ENCODE assay signal across 20 mouse cellular contexts in genomic region chr13:15931553-15932162, GRCm38 (mm10).
DNase-seq lines count a peak whose midpoint lies in the region; ATAC-seq and TF ChIP-seq lines count a peak whose summit lies in the region.
"Had no signal": no experiment of that assay in that cellular context is flagged by ENCODE, and none has a peak within 500 bp of the region (broad histone marks: within the 10 kb centered on the region; RNA-seq: fewer than 3 reads in every experiment).

No protein-coding gene starts in this region.

- no peaks in the 10 kb centered on the region for H3K9me3 ChIP-seq in forebrain, postnatal 0 days (ENCODE audit: low read length)
- no peaks in the 10 kb centered on the region for H3K9me3 ChIP-seq in forebrain, embryonic 11.5 days (ENCODE audit: control insufficient read depth, low read length)
- H3K9me3 ChIP-seq: G1E; heart, embryonic 13.5 days; stomach, embryonic 15.5 days had no signal

- no peak overlapping the region for H3K27ac ChIP-seq in forebrain, postnatal 0 days (ENCODE audit: low read depth, low read length)
- H3K27ac ChIP-seq in forebrain, embryonic 11.5 days (ENCODE audit: low read depth, low read length), result no peak overlapping the region
- H3K27ac ChIP-seq in testis, adult 2 months (ENCODE audit: control insufficient read depth, insufficient read depth, low read depth, low read length), result no peak overlapping the region
- H3K27ac ChIP-seq: heart, embryonic 13.5 days; kidney, postnatal 0 days; stomach, embryonic 15.5 days had no signal

- no peak overlapping the region for H3K4me3 ChIP-seq in forebrain, postnatal 0 days (ENCODE audit: low read depth, low read length)
- H3K4me3 ChIP-seq in forebrain, embryonic 11.5 days (ENCODE audit: low read depth, low read length), result no peak overlapping the region
- H3K4me3 ChIP-seq in testis, adult 2 months (ENCODE audit: control insufficient read depth, low read depth, low read length), result peak overlapping the region; percentile 45
- H3K4me3 ChIP-seq: heart, embryonic 13.5 days; stomach, embryonic 15.5 days had no signal

- no peak for TF ChIP-seq CTCF in forebrain, postnatal 0 days (IDR thresholded peaks at IDR 0.05; ENCODE audit: low read depth)
- no peak for TF ChIP-seq CTCF in testis, adult 2 months (IDR thresholded peaks at IDR 0.05; ENCODE audit: control insufficient read depth, insufficient read depth, insufficient replicate concordance, low read depth, low read length)

- no peak overlapping the region for H3K4me2 ChIP-seq in forebrain, postnatal 0 days (ENCODE audit: low read depth)
- no peak overlapping the region for H3K4me2 ChIP-seq in forebrain, embryonic 11.5 days (ENCODE audit: low read depth, low read length, severe bottlenecking)
- H3K4me2 ChIP-seq: heart, embryonic 13.5 days; stomach, embryonic 15.5 days had no signal

- H3K27me3 ChIP-seq in forebrain, postnatal 0 days (ENCODE audit: insufficient read depth, low read length), result no peaks in the 10 kb centered on the region
- no peaks in the 10 kb centered on the region for H3K27me3 ChIP-seq in forebrain, embryonic 11.5 days (ENCODE audit: control insufficient read depth, insufficient read depth, low read length)
- no peaks in the 10 kb centered on the region for H3K27me3 ChIP-seq in testis, adult 2 months (ENCODE audit: control insufficient read depth, insufficient read depth, low read length)
- H3K27me3 ChIP-seq: heart, embryonic 13.5 days; stomach, embryonic 15.5 days had no signal

- DNase-seq in forebrain, postnatal 0 days, result no peak
- DNase-seq in forebrain, embryonic 11.5 days (ENCODE audit: low spot score), result no peak
- DNase-seq in testis, postnatal 10 days (ENCODE audit: low spot score), result no peak
- no peak for DNase-seq in urinary bladder, adult 18-20 months (ENCODE audit: low spot score in 2 of 2)
- no peak for DNase-seq in left cerebral cortex, adult 8-10 months (ENCODE audit: low spot score in 2 of 2)
- DNase-seq in adrenal gland, postnatal 10 days, result no peak
- DNase-seq: adrenal gland, postnatal 14 days; cerebellum, adult 9-11 months; gastrocnemius, postnatal 36 days; heart, postnatal 4 days; right cerebral cortex, adult 18-20 months; thymus, postnatal 36 days had no signal

- no peak for TF ChIP-seq POLR2A in testis, adult 2 months (IDR thresholded peaks at IDR 0.05; ENCODE audit: control insufficient read depth, low read depth, low read length)

- H3K4me1 ChIP-seq in forebrain, postnatal 0 days (ENCODE audit: insufficient read depth), result no peaks in the 10 kb centered on the region
- no peaks in the 10 kb centered on the region for H3K4me1 ChIP-seq in forebrain, embryonic 11.5 days (replicated peaks; ENCODE audit: control insufficient read depth, insufficient read depth, low read length)
- no peaks in the 10 kb centered on the region; the same call in 1 of the 2 replicates for H3K4me1 ChIP-seq in testis, adult 2 months (ENCODE audit: control insufficient read depth, insufficient read depth, low read length)
- H3K4me1 ChIP-seq: heart, embryonic 13.5 days; stomach, embryonic 15.5 days had no signal

- peak; percentile 16; the same call in 1 of the 2 replicates for ATAC-seq in forebrain, postnatal 0 days
- ATAC-seq in forebrain, embryonic 11.5 days (replicated peaks; ENCODE audit: low FRiP score), result no peak
- peak; percentile 78 for ATAC-seq in megakaryocyte progenitor cell, adult 5-6 weeks (replicated peaks; ENCODE audit: poor library complexity)
- ATAC-seq: intestine, embryonic 16.5 days; lung, postnatal 0 days had no signal

- H3K36me3 ChIP-seq in forebrain, postnatal 0 days (ENCODE audit: insufficient read depth), result no peaks in the 10 kb centered on the region
- H3K36me3 ChIP-seq in forebrain, embryonic 11.5 days (ENCODE audit: control insufficient read depth, insufficient read depth, low read length), result no peaks in the 10 kb centered on the region
- H3K36me3 ChIP-seq in testis, adult 2 months (ENCODE audit: control insufficient read depth, insufficient read depth, low read length), result no peaks in the 10 kb centered on the region
- H3K36me3 ChIP-seq: G1E; heart, embryonic 13.5 days; stomach, embryonic 15.5 days had no signal

- H3K9ac ChIP-seq in forebrain, postnatal 0 days, result no peak overlapping the region
- no peak overlapping the region for H3K9ac ChIP-seq in forebrain, embryonic 11.5 days (ENCODE audit: low read length)
- H3K9ac ChIP-seq: heart, embryonic 13.5 days; stomach, embryonic 15.5 days had no signal

- 36% methylated on average over 5 of the region's 5 CpGs for WGBS in forebrain, postnatal 0 days
- 32% methylated on average over 5 of the region's 5 CpGs for WGBS in forebrain, embryonic 11.5 days
